Mouse (Mus musculus) heart, embryonic 16.5 days (tissue): ENCODE measurements around the gene Tmem176a. TPM values are rescaled to one million over a fixed set of nuclear protein-coding genes. Genes with fewer than 3 reads are reported as not detected.

Experiments
- ATAC-seq: fragments of 200-750 bp; cut with Nextera tagmentation; replicated peaks from 2 replicates; pipeline ENCODE4 v1.8.0; 2017; ENCODE audit warnings: moderate number of reproducible peaks; ENCODE audit not compliant: insufficient read depth, low FRiP score; ENCODE audit errors: extremely low read depth
- H3K27ac ChIP-seq: fragments of 300-500 bp; sonication (generic); 2 replicates; pipeline ENCODE4 v1.5.1; 2014; ENCODE audit warnings: mild to moderate bottlenecking, low read length, control low read depth, moderate library complexity
- H3K27me3 ChIP-seq: fragments of 300-500 bp; sonication (generic); 2 replicates; pipeline ENCODE4 v1.6.1; 2014; ENCODE audit warnings: low read length, mixed read lengths; ENCODE audit not compliant: control insufficient read depth, insufficient read depth
- H3K36me3 ChIP-seq: fragments of 300-500 bp; sonication (generic); 2 replicates; pipeline ENCODE4 v1.6.1; 2014; ENCODE audit not compliant: control insufficient read depth, insufficient read depth
- H3K4me1 ChIP-seq: fragments of 300-500 bp; sonication (generic); 2 replicates; pipeline ENCODE4 v1.6.1; 2014; ENCODE audit warnings: low read length, mixed read lengths; ENCODE audit not compliant: control insufficient read depth, insufficient read depth
- H3K4me2 ChIP-seq: fragments of 300-500 bp; sonication (generic); 2 replicates; pipeline ENCODE4 v1.6.1; 2014; ENCODE audit warnings: low read depth, mild to moderate bottlenecking, control low read depth, low read length
- H3K4me3 ChIP-seq: fragments of 300-500 bp; sonication (generic); 2 replicates; pipeline ENCODE4 v1.5.1; 2014; ENCODE audit warnings: mild to moderate bottlenecking, control low read depth, low read length
- H3K9ac ChIP-seq: fragments of 300-500 bp; sonication (generic); 2 replicates; pipeline ENCODE4 v1.6.1; 2014; ENCODE audit warnings: low read length, control low read depth
- H3K9me3 ChIP-seq: fragments of 300-500 bp; sonication (generic); replicated peaks from 2 replicates; pipeline ENCODE4 v1.6.1; 2016; ENCODE audit warnings: low read length; ENCODE audit not compliant: control insufficient read depth
- WGBS: fragments of 180-500 bp; shearing (Covaris S2); extraction: QIAGEN DNeasy Blood & Tissue Kit; methylation state at CpG from one replicate; pipeline ENCODE4 v1.1.7; 2014; 5-methylcytosine and 5-hydroxymethylcytosine counted together
- polyA plus RNA-seq: library from polyadenylated mRNA; unstranded; fragments of >200 nt; fragmentation: Nextera tagmentation; extraction: Ambion mirVana; gene quantifications from 2 replicates; pipeline ENCODE4 v1.2.1, GENCODE M21; 2015

Tmem176a gene
- polyA plus RNA-seq, 1 experiment from 2014 or later: 78.4 TPM

GRCm38 (mm10) chr6:48894938-48895818 lies 54.5 kb downstream of the Tmem176a start:
- H3K27me3 ChIP-seq: no peaks in the 10 kb centered on the region
- no peak overlapping the region for H3K9ac ChIP-seq
- WGBS: 74% methylated on average over 8 of the region's 8 CpGs
- H3K9me3 ChIP-seq: no peaks in the 10 kb centered on the region
- no peaks in the 10 kb centered on the region for H3K36me3 ChIP-seq
- no peak overlapping the region for H3K27ac ChIP-seq
- H3K4me1 ChIP-seq: no peaks in the 10 kb centered on the region
- H3K4me2 ChIP-seq: no peak overlapping the region
- H3K4me3 ChIP-seq: no peak overlapping the region
- ATAC-seq: no peak

- Histone ChIP-seq H3K9ac (no peak overlapping the region), H3K4me2 (no peak overlapping the region), H3K27ac (no peak overlapping the region), H3K4me3 (no peak overlapping the region), H3K36me3 (no peaks in the 10 kb centered on the region), H3K9me3 (no peaks in the 10 kb centered on the region), H3K4me1 (no peaks in the 10 kb centered on the region), H3K27me3 (no peaks in the 10 kb centered on the region)
- 79% methylated on average over 5 of the region's 5 CpGs for WGBS
- no peak for ATAC-seq
These were observed 55.2 kb downstream of the Tmem176a start for GRCm38 (mm10) chr6:48895941-48896340.

Other genes with a start within 250 kb of the Tmem176a start
- 28.6 and 29.8 TPM in 2 replicates for gene Repin1, start 247.0 kb upstream of the Tmem176a start, polyA plus RNA-seq
- gene Gm44965, start 247.0 kb upstream of the Tmem176a start, polyA plus RNA-seq: not detected in 2 replicates
- gene Zfp775, start 238.9 kb upstream of the Tmem176a start, polyA plus RNA-seq: 6.2 and 8.6 TPM in 2 replicates
- 1.0 and 1.7 TPM in 2 replicates for gene AI854703, start 214.2 kb upstream of the Tmem176a start, polyA plus RNA-seq
- gene Gimap8, start 193.7 kb upstream of the Tmem176a start, polyA plus RNA-seq: 1.9 and 2.4 TPM in 2 replicates
- gene Gimap9, start 164.8 kb upstream of the Tmem176a start, polyA plus RNA-seq: 8.6 and 17.5 TPM in 2 replicates
- gene Gimap4, start 156.4 kb upstream of the Tmem176a start, polyA plus RNA-seq: 35.8 and 37.0 TPM in 2 replicates
- gene Gimap6, start 132.7 kb upstream of the Tmem176a start, polyA plus RNA-seq: 42.5 and 46.8 TPM in 2 replicates
- 2.3 and 5.2 TPM in 2 replicates for gene Gm28053, start 122.3 kb upstream of the Tmem176a start, polyA plus RNA-seq
- 0.43 TPM in 1 of 2 replicates, not detected in the other for gene Gimap7, start 122.3 kb upstream of the Tmem176a start, polyA plus RNA-seq
- gene Gimap1, start 101.9 kb upstream of the Tmem176a start, polyA plus RNA-seq: 30.4 and 35.0 TPM in 2 replicates
- 8.3 and 9.8 TPM in 2 replicates for gene Gimap5, start 94.7 kb upstream of the Tmem176a start, polyA plus RNA-seq
- 0.14 and 0.25 TPM in 2 replicates for gene Gimap3, start 70.1 kb upstream of the Tmem176a start, polyA plus RNA-seq
- 217 and 227 TPM in 2 replicates for gene Tmem176b, start 577 bp downstream of the Tmem176a start, polyA plus RNA-seq
- gene Aoc1, start 32.0 kb downstream of the Tmem176a start, polyA plus RNA-seq: 0.84 TPM in 1 of 2 replicates, not detected in the other
- gene 1600015I10Rik, start 89.0 kb downstream of the Tmem176a start, polyA plus RNA-seq: not detected in 2 replicates
- gene Doxl2, start 134.0 kb downstream of the Tmem176a start, polyA plus RNA-seq: not detected in 2 replicates
- gene Svs1, start 145.9 kb downstream of the Tmem176a start, polyA plus RNA-seq: not detected in 2 replicates
- 5.5 and 7.0 TPM in 2 replicates for gene Gpnmb, start 195.6 kb downstream of the Tmem176a start, polyA plus RNA-seq
- gene Malsu1, start 232.9 kb downstream of the Tmem176a start, polyA plus RNA-seq: 55.8 and 64.8 TPM in 2 replicates